Mouse (Mus musculus): Measurements from ENCODE around the gene Gm29866. TPM values are rescaled to one million over a fixed set of nuclear protein-coding genes. Genes with fewer than 3 reads are reported as not detected.
"Not testable (repeated sequence)": the region's sequence is repeated elsewhere in the genome, so short reads cannot be mapped to it uniquely, and the experiment has no call there.

The Gm29866 gene
- polyA plus RNA-seq (2014; fragmentation: Nextera tagmentation; extraction: Ambion mirVana): not detected in 2 replicates

- H3K27me3 ChIP-seq (ENCODE audit: control insufficient read depth, insufficient read depth, low read length); H3K4me3 ChIP-seq (ENCODE audit: low read depth, low read length); H3K4me1 ChIP-seq (ENCODE audit: control insufficient read depth, insufficient read depth, low read length); H3K4me2 ChIP-seq (ENCODE audit: low read depth, low read length); H3K9me3 ChIP-seq (ENCODE audit: control insufficient read depth, low read length); H3K27ac ChIP-seq (ENCODE audit: low read depth, low read length); H3K9ac ChIP-seq (replicated peaks; ENCODE audit: low read depth, low read length); H3K36me3 ChIP-seq (ENCODE audit: control insufficient read depth, insufficient read depth, low read length); ATAC-seq (ENCODE audit: low read depth): not testable (repeated sequence)
- WGBS: no CpG with 5 or more reads among the region's 6 CpGs
Observed at GRCm38 (mm10) chrY:20993557-20993956, at the start of gene Gm29866. Gene Gm29866, minus strand, starts transcription at chrY:20993657.

Other genes starting within 250 kb of the Gm29866 start
- gene Gm20909, start 170.9 kb upstream of the Gm29866 start, polyA plus RNA-seq (2014; fragmentation: Nextera tagmentation; extraction: Ambion mirVana): not detected in 2 replicates
- not detected in 2 replicates for gene Gm20865, start 247.9 kb upstream of the Gm29866 start, polyA plus RNA-seq (2014; fragmentation: Nextera tagmentation; extraction: Ambion mirVana)